Mouse (Mus musculus) hindbrain, embryonic 10.5 days (tissue): ENCODE measurements around the gene Vegfc. TPM values are rescaled to one million over a fixed set of nuclear protein-coding genes. Genes with fewer than 3 reads are reported as not detected.

Source experiments
- DNase-seq: peaks from one replicate; pipeline ENCODE4 v3.0.0-alpha.2; 2017; ENCODE audit warnings: low spot score
- H3K27ac ChIP-seq: fragments of 300-500 bp; sonication (generic); 2 replicates; pipeline ENCODE4 v1.5.1; 2016; ENCODE audit warnings: mild to moderate bottlenecking, moderate library complexity
- H3K27me3 ChIP-seq: fragments of 300-500 bp; sonication (generic); 2 replicates; pipeline ENCODE4 v1.6.1; 2016; ENCODE audit warnings: mild to moderate bottlenecking; ENCODE audit not compliant: poor library complexity, insufficient read depth, severe bottlenecking
- H3K36me3 ChIP-seq: fragments of 300-500 bp; sonication (generic); 2 replicates; pipeline ENCODE4 v1.6.1; 2016; ENCODE audit warnings: mild to moderate bottlenecking, moderate library complexity
- H3K4me1 ChIP-seq: fragments of 300-500 bp; sonication (generic); replicated peaks from 2 replicates; pipeline ENCODE4 v1.6.1; 2016; ENCODE audit warnings: mild to moderate bottlenecking
- H3K4me3 ChIP-seq: fragments of 300-500 bp; sonication (generic); 2 replicates; pipeline ENCODE4 v1.5.1; 2016; ENCODE audit warnings: mild to moderate bottlenecking, moderate library complexity
- H3K9me3 ChIP-seq: fragments of 300-500 bp; sonication (generic); 2 replicates; pipeline ENCODE4 v1.6.1; 2016; ENCODE audit warnings: mild to moderate bottlenecking, moderate library complexity
- WGBS: fragments of 180-500 bp; shearing (Covaris S2); methylation state at CpG from one replicate; pipeline ENCODE4 v1.1.7; 2016; 5-methylcytosine and 5-hydroxymethylcytosine counted together
- polyA plus RNA-seq: library from polyadenylated mRNA; unstranded; fragments of >200 nt; fragmentation: Nextera tagmentation; extraction: Ambion mirVana; gene quantifications from 2 replicates; pipeline ENCODE4 v1.2.1, GENCODE M21; 2016

The Vegfc gene
- polyA plus RNA-seq, 1 experiment from 2014 or later: 6.3 TPM

GRCm38 (mm10) chr8:54230638-54231037 lies 153.2 kb downstream of the Vegfc start:
- Histone ChIP-seq H3K4me1 (no peaks in the 10 kb centered on the region), H3K36me3 (no peaks in the 10 kb centered on the region), H3K9me3 (no peaks in the 10 kb centered on the region), H3K27ac (no peak overlapping the region), H3K27me3 (no peaks in the 10 kb centered on the region), H3K4me3 (no peak overlapping the region)
- 93% methylated on average over 1 of the region's 1 CpGs for WGBS
- no peak for DNase-seq

- no peak overlapping the region for H3K4me3 ChIP-seq
- 94% methylated on average over 6 of the region's 6 CpGs for WGBS
- no peaks in the 10 kb centered on the region for H3K36me3 ChIP-seq
- DNase-seq: no peak
- H3K4me1 ChIP-seq: no peaks in the 10 kb centered on the region
- H3K27me3 ChIP-seq: no peaks in the 10 kb centered on the region
- no peak overlapping the region for H3K27ac ChIP-seq
- H3K9me3 ChIP-seq: no peaks in the 10 kb centered on the region
Observed at GRCm38 (mm10) chr8:54233316-54233715, 155.9 kb downstream of the Vegfc start.
